Mouse (Mus musculus): Measurements from ENCODE around the gene Engase. TPM values are rescaled to one million over a fixed set of nuclear protein-coding genes. Genes with fewer than 3 reads are reported as not detected.

Gene Engase
- total RNA-seq, 2 experiments from 2014 or later: 4.6 to 4.7 TPM

- DNase-seq: no peak
- intact Hi-C loops (cut with DNase I): no loop called here
These were observed 42.1 kb downstream of the Engase start for GRCm38 (mm10) chr11:118518743-118519142.

GRCm38 (mm10) chr11:118520251-118520650 lies 43.6 kb downstream of the Engase start:
- intact Hi-C loops (cut with DNase I): no loop called here
- no peak for DNase-seq

GRCm38 (mm10) chr11:118520932-118521331 lies 44.3 kb downstream of the Engase start:
- no peak for DNase-seq
- intact Hi-C loops (cut with DNase I): no loop called here

- DNase-seq: no peak
- intact Hi-C loops (cut with DNase I): no loop called here
These were observed 47.0 kb downstream of the Engase start for GRCm38 (mm10) chr11:118523496-118524145.

- no peak for DNase-seq
- intact Hi-C loops (cut with DNase I): no loop called here
These were observed 48.4 kb downstream of the Engase start for GRCm38 (mm10) chr11:118525059-118525458.

- DNase-seq: no peak
- intact Hi-C loops (cut with DNase I): no loop called here
These were observed 52.1 kb downstream of the Engase start for GRCm38 (mm10) chr11:118528761-118529160.

GRCm38 (mm10) chr11:118530313-118530712 lies 53.7 kb downstream of the Engase start:
- no peak for DNase-seq
- intact Hi-C loops (cut with DNase I): no loop called here

- intact Hi-C loops (cut with DNase I): no loop called here
- peak in 1 of 2 experiments; percentile 20 for DNase-seq
These were observed 57.9 kb downstream of the Engase start for GRCm38 (mm10) chr11:118534382-118535092.

- intact Hi-C loops (cut with DNase I): no loop called here
These were observed 61.4 kb downstream of the Engase start for GRCm38 (mm10) chr11:118538008-118538407.

More at GRCm38 (mm10) chr11:118538008-118538407, 61.4 kb downstream of the Engase start:
- DNase-seq: no peak

Other genes starting within 250 kb of the Engase start
- gene Cyth1, start 228.2 kb upstream of the Engase start, total RNA-seq (2021): 10 to 100 TPM; 33.5 to 34.7 TPM
- 10 to 100 TPM; 11.1 to 14.7 TPM for gene Usp36, start 186.6 kb upstream of the Engase start, total RNA-seq (2021)
- 1 to 10 TPM; 1.2 to 1.3 TPM for gene Cep295nl, start 134.3 kb upstream of the Engase start, total RNA-seq (2021)
- gene Timp2, start 121.1 kb upstream of the Engase start, total RNA-seq (2021): 10 to 100 TPM; 73.9 to 92.0 TPM
- gene Lgals3bp, start 74.7 kb upstream of the Engase start, total RNA-seq (2021): 10 to 100 TPM; 13.0 to 19.2 TPM
- gene Cant1, start 57.7 kb upstream of the Engase start, total RNA-seq (2021): 1 to 10 TPM; 9.4 to 9.7 TPM
- gene C1qtnf1, start 48.6 kb upstream of the Engase start, total RNA-seq (2021): 1 to 10 TPM; 9.3 to 9.7 TPM

Measured in gastrocnemius, postnatal 36 days (tissue).